Mouse (Mus musculus) hindlimb bud, embryonic 11.5 days (tissue): ENCODE data around the gene Gm11639.

Source experiments
- DNase-seq: peaks from one replicate; pipeline ENCODE4 v3.0.0-alpha.2; 2012; ENCODE audit warnings: low read depth, low spot score; ENCODE audit errors: extremely low spot score

The Gm11639 gene

DNA sequence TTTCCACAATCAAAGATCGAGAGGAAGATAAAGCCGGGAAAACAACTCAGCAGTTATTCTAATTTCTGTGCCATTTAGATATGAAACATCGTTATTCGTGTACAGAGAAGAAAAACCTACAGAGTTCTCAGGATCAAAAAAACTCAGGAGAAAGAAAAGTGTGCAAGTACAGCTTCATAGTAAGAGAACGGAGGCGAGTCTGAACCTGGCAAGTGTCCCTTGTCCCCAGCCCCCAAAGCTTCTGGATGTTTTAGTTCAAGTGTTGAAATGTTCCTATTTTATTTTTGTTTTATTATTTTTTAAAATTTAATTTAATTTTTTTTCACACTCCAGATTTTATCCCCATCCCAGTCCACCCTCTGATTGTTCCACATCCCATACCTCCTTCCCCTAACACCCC is 7.7 kb downstream of the Gm11639 start:
- no peak for DNase-seq

DNA sequence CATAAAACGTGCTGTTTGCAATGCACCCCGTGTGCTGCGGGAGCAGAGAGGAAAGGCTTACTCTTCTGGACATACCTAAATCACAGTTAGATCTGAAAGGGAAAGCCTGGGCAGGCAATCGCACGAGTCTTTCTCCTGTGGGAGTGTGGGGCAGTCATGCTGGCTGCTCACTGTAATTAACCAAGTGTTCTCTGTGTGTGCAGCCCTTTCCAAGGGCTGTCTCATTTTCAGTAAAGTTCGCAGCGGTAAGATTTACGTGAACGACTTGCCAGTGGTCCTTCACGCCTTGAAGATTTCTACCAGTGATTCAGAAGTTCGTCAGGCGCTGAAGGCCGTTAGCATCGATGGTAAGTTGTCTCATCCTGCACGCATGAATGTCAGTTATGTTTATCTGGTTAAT is 18.6 kb downstream of the Gm11639 start:
- no peak for DNase-seq

DNA sequence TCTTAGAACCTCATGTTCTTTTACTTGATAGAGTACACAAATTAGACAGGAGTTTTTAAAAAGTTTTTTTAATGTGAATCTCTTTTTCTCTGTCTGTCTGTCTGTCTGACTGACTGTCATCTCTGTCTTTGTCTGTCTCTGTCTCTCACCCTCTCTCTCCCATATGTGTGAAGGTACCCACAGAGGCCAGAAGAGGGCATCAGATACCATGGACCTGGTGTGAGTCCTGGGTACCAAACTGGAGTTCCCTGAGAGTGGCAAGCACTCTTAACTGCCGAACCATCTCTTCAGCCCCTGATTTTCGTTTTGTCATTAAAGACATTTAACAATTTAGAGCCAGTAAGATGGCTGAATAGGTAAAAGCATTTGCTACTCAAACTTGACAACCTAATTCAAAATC is 21.6 kb downstream of the Gm11639 start:
- DNase-seq: no peak

DNA sequence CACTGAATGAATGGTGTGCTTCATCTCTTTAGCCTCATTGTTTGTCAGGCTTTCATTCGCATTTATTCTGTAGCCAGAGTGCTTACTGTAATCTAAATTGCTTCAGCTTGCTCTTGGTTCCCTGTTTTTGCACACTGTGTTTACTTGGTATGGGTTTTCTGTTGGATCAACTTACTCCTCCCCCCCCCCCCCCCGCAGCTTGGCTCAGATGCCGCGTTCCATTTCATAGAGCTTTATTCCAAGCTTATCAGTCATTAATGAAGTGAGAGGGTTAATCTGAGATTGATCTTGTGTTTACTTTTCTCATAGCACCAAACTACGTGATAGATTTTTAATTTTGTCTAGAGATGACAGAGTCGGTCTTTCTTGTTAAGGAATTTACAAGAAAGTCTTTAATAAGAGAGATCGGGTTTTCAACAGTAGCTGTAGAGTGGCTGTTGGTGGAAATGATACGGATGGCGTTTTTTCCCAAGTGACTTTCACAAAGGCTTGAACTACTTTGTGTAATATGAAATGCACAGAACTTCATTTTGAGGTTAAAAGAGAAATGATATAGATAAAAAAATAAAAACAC is 59.6 kb downstream of the Gm11639 start:
- no peak for DNase-seq

DNA sequence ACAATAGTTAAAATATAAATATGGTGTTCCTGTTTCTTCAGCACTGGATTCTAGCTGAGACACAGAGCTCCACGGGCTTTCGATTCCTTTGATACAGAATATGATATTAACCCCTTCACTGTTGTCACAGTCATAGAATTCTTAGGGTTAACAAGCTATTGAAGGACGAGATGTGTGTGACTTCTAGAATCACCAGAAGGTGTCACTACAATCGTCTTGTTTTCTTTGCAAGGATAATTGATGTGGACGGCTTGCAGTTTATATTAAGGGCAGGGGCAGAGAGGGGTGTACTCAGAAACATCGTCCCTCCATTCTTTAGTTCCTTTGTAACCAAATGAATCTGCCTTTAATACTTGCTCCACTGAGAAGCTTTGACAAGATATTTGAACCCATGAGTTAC is 80.3 kb downstream of the Gm11639 start:
- no peak for DNase-seq

DNA sequence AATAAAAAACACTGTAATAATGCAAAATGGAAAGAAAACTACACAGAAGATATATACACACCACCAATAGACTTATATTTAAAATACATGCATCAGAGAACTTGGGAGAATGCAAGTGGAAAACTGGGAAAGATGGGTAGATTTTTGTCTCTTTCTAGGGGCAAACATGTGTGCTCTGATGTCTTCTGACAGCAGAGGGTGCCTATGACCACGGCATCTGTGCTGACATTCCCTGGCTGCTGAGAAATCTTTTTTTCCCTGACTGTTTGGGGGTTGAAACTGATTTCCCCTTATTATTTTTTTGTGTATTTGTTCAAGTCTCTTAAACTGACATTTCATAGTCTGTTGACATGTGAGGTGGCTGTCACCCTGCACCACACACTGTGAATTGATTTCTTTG is 81.6 kb downstream of the Gm11639 start:
- DNase-seq: no peak

DNA sequence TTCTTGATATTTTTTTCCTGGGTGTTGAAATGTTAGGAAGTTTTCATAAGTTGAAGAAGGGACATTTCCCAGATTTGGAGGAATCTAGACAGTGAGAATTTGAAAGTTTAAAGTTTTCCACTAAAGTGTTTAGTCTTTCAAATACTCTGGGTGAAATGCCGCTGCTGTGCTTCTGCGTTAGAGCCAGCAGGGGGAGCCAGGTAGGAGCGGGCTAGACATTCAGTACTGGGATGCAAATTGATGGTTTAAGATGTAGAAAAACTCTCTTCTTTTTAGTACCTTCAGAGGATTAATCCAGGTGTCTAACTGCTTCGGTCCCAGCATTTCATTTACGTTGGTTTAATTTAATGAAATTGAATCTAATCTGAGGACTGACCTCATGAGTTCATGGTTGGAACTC is 82.6 kb downstream of the Gm11639 start:
- no peak for DNase-seq

DNA sequence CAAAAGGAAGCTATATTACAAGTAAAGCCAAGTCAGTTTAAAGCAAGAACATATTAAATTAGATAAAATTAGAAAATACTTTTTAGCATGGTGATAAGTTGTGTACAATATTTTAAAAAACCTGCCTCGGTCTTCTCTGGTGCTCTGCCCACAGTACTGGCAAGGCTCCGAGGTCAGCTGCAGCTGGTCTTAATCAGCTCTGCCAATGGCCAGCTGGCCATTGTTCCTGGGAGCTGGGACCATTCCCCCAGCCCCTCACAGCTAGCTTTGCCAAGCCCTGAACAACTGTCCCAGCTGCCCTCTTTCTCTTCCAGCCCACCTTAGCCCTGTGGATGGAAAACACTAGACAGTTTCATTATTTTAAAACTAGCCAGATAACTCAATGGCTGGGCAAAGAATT is 93.3 kb downstream of the Gm11639 start:
- no peak for DNase-seq

DNA sequence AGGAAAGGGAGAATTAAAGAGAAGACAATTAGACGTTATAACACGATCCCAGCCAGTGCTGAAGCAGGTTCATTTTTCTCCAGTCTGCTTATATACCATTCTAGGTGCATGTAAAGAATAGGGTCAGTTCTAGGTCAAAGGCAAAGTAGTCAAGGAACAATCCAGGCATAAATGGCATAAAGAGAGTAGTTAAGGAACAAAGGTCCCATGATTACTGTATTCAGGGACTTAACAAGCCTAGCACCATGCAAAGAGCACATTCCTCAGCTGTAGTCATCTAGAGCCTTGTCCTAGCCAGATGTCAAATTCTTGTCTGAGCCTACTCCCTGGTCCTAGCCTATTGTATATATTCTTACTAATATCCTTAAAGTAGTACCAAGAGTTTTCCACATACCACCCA is 259.2 kb downstream of the Gm11639 start:
- DNase-seq: no peak

DNA sequence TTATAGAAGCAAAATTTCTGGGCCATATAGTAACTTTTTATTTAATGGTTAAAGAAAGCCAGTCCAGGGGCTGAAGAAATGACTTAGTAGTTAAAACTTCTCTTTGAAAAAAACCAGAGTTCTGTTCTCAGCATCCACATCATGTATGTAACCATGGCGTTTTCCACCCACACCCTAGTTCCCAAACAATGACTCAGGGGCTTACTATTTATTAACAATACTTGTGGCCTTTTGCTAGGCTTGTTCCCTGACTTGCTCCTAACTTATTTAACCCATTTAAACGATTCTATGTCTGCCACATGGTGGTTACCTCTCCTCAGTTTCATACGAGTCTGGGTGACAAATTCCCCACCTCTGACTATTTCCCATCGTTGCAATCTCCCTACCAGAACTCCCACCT is 266.8 kb downstream of the Gm11639 start:
- DNase-seq: no peak

DNA sequence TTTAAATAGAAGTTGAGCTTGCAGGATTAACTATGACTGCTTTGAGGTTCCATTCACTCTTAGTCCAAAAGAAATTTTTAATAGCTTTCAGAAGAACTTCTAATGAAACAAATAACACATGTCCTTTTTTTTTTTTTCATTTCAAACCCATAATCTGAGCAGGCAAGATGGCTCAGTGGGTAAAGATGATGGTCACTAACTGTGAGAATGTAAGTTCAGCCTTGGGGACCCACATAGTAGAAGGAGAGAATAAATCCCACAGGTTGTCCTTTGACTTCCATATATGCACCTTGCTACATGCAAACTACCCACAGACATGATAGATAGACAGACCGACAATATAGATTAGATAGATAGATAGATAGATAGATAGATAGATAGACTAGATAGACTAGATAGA is 282.4 kb downstream of the Gm11639 start:
- DNase-seq: no peak

DNA sequence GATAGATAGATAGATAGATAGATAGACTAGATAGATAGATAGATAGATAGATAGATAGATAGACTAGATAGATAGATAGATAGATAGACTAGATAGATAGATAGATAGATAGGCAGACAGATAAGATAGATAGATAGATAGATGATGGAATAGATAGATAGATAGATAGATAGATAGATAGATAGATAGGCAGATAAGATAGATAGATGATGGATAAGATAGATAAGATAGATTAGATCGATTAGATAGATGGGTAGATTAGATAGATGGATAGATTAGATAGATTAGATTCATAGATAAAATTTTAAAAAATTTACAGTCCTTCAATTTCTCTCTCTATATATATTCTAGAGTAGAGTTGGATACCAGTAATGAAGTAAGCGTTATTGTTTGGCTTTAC is 282.9 kb downstream of the Gm11639 start:
- no peak for DNase-seq

DNA sequence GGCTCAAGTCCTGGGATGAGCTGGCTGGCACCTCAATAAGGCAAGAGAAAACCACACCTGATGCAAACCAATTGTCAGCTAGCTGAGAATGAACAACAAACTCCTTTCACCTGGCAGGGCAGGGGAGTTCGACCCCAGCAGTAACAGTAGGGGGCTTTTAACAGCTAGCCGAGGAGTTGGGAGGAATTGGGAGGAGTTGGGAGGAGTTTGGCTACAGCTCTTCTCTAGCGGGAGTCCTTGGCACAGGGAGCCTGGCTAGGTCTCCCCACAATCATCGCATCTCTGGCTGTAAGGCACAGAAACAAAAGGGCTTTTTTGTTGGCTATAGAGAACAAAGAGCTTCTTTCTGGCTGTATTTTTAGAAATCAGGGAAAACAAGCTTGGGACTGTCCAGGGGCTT is 285.8 kb downstream of the Gm11639 start:
- DNase-seq: no peak

DNA sequence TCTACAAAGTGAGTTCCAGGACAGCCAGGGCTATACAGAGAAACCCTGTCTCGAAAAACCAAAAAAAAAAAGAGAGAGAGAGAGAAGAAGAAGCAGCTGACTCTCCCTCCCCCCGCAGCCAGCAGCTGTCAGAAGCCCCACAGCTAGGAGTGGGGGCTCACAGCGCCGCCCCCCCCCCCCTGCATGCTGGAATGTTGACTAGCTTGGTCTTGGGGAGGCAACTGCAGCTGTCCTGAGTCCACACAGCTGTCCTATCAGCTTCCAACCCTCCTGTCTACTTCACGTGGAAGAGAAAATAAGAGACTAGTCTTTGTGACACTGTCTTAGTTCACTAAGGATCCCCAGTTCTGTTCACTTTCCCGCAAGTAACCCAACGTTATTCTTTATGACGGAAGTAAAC is 287.0 kb downstream of the Gm11639 start:
- DNase-seq: no peak

DNA sequence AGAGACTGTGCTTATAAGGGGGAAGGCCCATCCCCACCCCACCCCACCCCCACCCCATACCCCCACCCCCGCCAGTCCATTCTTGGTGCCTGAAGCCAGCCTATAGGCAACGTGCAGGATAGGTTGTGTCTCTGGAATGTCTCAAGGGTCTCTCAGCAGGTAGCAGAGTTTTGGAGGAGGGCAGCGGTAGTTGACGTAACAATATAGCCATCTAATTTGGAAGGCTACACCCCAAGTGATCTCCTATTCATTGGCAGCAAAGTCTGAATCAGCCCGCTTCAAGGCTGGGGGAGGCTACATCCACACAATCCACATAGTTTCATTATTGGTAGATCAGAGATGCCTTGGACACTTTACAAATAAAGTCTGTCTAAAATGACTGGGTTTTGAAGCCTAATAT is 292.5 kb downstream of the Gm11639 start:
- no peak for DNase-seq

DNA sequence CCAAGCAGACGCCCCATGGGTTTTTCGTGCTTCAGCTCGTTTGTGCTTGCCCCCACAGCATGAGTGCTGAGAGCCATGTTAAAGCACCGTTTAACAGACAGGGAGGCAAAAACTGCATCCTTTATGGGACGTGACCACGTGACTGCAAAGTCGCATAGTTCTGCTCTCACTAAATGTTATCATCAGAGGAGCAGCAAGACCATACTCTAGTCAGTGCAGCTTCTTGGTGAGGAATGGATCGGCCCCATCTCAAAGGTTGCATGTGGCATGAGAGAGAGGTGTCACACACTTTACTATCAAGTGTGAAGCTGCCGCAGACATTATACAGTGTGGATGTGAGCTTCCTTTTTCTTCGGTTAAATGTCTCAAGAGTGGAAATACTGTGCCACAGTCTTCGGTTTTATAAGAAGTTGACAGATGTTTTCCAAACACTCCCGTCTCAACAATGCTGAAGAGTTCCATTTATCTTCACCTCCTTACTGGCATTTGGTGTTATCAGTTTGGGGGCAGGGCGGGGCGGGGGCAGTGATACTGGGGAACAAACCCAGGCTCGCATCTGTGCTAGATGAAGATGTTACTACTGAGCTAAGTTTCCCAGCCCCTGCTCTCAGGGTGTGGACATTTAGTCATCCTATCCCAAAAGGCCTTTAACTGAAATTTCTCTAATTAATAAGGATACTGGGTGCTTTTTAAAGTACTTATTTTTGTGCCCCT is 296.0 kb downstream of the Gm11639 start:
- no peak for DNase-seq

DNA sequence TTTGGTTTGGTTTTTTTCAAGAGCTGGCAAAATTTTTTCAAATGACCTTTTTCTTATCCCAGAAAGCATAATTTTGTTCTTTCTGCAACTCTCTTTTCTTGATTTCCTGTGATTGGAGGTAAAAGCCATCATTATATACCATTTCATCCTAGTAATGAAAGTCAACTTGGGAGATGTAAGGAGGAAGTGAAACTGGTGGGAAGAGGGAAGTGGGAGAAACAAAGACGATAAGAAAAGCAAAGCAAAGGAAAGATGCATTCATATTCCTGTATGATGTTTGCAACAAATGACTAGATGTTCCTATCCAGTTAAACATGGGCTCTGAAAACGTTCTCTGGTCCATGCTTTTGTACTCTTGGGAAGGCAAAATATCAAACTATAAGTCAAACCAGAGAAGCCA is 323.7 kb downstream of the Gm11639 start:
- DNase-seq: no peak

DNA sequence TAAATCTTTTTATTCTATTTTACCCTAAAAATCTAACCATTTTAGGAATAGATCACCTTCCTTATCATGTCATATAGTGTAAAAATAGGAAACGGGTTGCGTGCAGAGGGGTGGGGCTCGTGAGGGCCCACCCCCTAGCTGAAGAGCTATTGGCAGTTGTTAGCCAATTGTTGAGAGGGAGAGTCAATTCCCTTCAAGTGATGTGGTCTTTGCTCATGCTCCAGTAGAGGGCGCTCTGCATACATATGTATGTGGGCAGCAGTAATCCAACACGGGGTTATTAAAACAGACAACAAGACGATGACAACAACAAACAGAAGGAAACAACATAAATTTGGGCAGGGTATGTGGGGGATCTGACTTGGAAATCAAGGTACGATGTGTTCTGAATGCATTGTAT is 335.6 kb downstream of the Gm11639 start:
- no peak for DNase-seq

DNA sequence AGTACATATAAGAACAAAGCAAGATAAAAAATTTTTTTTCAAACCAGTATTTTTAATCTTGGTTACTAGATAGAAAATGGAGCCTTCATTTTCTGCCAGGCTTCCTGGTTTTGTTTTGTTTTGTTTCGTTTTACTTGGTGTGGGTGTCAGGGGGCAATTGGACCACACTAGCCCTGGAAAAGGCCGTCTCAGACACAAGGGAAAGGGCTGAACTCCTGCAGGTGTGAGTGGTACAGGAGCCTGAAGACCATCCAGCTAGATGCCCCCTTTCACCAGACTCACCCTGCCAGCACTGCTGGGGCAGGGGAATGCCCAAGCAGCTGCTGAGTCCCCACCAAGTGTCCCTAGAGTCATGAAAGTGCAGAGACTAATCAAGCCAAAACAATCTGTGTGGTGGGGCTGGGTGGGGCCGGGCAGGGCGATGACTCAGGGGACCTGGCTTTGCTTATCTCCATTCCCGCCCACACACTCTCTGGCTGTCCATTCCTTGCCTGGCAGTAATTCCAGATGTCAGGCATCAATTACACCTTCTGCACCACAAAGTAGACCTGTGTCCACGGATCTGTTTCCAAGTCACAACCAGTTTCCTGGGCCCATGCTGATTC is 343.3 kb downstream of the Gm11639 start:
- no peak for DNase-seq

DNA sequence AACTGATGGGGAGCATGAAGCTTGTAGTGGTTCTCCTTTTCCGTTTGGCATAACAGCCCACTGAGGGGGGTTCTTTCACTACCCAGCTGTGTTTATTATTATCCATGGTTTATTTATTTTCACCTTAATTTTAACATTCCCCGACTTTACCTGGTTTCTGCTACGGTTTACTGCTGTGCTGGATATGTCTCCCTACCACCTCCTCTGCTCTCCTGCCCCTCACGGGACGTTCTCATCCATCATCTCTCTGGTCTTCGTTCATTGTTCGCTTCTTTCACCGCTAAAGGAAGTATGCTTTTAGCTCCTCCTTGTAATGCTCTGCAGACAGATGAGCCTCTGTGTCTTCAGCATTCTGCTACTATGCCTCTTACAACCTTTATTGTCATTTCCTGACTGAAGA is 344.0 kb downstream of the Gm11639 start:
- no peak for DNase-seq

DNA sequence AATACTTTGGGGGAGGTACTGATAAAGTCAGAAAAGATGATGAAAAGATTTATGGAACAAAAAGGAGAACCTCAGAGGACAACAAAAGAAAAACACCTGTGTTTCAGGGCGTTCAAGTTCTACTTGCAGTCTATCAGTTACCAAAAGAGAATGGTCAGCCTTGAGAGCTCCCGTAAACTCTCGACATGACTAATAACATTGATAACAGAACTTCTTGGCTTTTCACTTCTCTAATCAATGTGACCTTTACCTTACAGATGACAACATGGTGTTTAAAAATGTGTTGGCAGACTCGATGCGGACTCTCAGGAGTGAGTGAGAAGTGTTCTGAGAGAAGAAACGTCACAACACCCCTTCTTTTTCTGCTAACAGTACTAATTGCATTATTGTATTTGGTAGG is 344.7 kb downstream of the Gm11639 start:
- DNase-seq: no peak

DNA sequence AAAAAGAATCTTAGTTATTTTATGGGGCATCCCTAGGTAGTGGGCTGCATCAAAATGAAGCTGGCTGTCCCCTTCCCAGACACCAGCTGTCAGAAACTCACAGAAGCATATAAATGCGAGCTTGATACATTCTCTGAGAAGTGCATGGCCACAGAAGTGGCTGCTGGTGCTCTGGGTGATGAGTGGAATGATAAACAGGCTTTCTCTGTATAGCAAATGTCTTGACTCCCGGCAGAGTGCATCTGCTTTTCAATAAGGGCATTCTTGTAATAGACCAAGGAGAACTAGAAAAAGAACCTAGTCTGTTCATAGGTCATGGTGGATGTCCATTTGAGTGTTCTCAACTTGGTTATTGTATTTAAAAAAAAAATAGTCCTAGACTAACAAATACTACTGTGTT is 345.6 kb downstream of the Gm11639 start:
- no peak for DNase-seq

DNA sequence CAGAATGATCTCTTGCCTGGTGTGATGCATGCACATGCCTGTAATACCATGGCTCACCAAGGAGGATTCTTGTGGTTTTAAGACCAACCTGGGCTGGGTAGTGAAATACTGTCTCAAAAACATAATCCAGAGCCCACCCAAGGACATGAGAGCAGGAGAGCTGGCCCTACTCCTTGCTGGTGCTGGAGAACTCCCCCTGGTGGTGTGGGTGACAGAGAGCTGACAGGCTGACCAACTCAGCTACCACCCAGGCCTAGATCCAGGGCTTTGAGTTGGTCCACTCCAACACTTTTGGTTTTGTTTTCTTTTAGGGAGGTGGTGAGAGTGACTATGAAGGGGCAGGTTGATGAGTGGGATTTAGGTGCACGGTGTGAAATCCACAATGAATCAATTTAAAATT is 349.6 kb downstream of the Gm11639 start:
- no peak for DNase-seq
